Mouse (Mus musculus): Measurements from ENCODE around the gene Gm28043.
"Not testable (repeated sequence)": the region's sequence is repeated elsewhere in the genome, so short reads cannot be mapped to it uniquely, and the experiment has no call there.

Gene Gm28043

DNA sequence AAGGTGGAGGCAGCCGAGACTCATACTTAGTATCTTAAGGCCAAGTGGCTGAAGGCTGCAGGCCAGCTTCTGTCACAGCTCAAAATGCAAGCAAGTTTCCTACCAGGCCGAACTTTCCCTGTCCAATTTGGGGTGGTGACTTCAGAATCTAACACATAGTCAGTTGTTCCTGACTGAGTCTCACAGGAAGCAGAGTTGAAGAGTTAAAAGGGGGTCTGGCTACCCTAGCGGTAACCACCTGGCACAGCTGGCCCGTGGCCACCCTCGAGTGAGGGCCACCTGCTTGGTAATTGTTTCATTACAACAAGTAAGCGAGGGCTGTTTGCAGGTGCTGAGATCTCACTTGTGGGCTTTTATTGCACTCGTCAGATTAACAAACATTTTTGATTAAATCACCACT lies 97.9 kb downstream of the Gm28043 start:
- no peak for DNase-seq (ENCODE audit: low spot score)

DNA sequence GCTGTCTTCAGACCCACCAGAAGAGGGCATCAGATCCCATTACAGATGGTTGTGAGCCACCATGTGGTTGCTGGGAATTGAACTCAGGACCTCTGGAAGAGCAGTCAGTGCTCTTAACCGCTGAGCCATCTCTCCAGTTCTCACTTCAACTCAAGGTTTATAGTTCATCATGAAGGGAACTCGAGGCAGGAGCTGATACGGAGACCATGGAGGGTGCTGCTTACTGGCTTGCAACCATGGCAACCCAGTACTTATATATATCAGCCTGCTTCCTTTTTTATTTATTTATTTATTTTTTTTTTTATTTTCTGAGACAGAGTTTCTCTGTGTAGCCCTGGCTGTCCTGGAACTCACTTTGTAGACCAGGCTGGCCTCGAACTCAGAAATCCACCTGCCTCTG lies 99.1 kb downstream of the Gm28043 start:
- DNase-seq (ENCODE audit: low spot score), result not testable (repeated sequence)

DNA sequence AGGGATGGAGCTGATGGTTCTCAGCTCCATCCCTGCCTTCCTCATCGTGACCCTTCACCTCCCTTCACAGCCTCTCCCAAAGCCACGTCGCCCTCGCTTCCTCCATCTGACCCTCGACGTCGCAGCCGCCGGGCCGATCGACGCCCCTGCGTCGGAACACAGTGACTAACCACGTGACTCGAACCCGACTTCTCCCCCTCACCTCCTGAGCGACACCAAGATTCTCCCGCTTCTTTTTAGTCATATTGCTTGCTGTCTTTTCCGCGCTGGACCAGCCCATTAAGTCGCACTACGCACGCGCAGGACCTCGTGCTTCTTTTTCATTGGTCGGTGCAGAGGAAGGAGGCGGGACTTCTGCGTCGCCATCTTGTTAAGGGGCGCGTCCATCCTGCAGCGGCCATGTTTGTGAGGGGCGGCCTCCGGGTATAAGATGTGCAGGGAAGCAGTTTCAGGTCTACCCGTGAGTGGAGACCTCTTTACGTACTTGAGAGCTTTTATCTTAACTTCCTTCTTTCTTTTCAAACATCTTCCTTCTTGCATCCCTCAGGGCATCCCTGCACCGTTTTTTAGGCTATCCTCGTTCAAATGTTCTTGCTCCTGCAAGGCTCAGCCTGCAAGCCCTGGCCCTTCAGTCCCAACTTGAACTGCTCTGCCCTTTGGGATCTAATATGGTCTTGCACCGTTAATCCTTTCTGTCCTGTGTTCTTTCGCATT lies 102.2 kb downstream of the Gm28043 start, which contains the start of gene Ccdc167:
Gene Ccdc167, minus strand, starts transcription at position 313 of the 714 bp plus-strand sequence.
- peak; percentile 94 for DNase-seq (ENCODE audit: low spot score)

DNA sequence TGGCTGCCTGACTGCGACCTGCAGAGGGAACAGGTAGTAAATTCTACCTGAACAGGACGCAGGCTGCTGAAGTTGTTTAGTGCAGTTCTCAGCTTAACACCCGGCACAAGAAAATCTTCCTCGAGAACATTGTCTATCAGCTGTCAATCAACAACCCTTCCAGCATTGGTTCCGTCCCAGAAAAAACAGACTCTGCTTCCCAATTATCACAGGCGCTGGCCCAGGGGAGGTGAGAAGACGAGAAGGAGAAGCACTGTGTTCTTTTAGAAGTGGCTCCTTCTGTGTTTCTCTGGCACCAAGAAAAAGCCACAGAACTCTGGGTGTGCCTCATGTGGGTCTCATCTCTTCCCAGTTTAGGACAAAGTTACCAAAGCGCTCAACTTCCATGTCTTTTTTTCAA lies 104.0 kb downstream of the Gm28043 start:
- no peak for DNase-seq (ENCODE audit: low spot score)

DNA sequence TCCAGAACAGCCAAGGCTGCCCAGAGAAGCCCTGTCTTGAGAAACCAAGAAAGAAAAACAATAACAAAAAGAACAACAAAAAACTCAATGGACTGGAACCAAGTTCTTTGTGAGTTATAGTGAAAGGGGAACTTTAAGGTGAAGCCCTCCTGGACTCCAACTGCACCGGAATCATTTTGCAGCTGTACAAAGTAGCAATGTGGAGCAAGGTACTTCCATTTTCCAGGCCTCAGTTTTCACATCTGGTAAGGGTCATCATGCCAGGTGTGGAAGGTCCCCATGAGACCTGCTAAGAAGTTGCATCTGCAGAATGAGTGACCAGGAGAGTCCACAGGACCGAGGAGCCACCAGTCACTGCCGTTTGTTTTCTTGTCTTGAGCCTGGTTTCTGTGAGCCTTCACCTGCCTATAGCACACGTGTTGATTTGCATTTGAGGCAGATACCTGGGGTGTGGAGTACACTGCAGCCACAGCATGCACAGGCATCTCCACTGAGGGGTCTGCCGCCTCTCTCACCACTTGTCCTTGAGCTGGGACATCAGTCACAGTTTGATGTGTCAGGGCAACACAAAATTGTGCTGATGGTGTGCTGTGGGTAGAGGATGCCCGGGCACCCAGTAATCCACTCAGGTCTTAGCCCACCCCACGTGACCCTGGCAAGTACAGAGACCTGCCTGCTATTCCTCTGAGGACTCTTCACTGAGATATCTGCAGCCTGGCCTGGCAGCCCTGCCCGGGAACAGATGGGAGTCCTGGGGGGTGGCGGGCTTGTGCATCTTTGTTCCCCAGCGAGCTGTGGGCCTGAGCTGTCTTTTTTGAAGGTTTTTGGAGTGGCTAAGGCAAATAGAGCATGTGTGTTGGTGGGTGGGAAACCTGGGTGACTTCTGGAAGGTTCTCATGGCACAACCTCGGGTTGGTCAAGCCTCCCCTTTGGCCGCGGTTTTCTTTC lies 105.2 kb downstream of the Gm28043 start:
- DNase-seq (ENCODE audit: low spot score), result no peak

DNA sequence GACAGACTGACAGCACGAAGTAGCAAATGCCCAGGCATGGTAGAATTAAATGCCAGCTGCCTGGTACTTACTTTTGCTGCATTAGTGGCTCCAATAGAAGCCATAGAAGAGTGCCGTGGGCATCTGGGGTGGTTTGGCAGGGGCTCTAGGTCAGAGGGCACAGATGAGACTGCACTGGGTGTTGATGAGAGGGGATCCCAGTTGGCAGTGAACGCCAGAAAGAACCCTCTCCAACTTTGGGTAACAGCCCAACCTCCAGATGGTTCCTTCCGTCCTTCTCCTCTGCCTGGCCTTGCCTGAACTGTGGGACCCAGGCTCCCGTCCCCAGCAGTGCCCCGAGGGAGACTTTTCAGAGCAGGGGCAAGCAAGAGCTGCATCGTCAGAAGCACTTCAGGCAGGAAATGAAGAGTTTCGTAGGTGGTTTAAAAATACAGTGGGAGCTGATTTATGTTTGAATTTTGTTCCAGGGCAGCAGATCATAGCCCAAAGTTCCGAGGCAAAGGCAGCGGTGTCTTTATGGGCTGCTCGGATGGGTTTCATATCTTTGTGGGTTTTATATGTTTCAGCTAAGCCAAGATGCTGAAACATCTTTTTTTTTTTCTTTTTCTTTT lies 106.2 kb downstream of the Gm28043 start:
- DNase-seq (ENCODE audit: low spot score), result no peak

DNA sequence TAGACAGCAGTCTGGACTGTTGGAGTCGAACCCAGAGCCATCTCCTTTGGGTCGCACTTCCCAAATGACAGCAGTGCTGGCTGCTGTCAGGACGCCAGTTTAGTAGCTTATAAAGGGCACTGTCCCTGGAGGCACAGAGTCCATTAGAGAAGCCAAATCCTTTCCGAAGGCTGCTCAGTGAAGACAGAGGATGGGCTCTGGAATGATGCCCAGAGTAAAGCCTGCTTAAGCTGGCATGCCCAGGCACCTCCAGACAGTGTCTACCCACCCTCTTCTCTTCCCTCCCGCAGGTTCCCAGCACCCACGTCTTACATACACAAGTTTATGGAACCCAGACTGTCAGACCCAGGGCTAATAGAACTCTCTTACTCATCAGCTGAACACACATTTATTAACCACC lies 109.9 kb downstream of the Gm28043 start:
- no peak for DNase-seq (ENCODE audit: low spot score)

DNA sequence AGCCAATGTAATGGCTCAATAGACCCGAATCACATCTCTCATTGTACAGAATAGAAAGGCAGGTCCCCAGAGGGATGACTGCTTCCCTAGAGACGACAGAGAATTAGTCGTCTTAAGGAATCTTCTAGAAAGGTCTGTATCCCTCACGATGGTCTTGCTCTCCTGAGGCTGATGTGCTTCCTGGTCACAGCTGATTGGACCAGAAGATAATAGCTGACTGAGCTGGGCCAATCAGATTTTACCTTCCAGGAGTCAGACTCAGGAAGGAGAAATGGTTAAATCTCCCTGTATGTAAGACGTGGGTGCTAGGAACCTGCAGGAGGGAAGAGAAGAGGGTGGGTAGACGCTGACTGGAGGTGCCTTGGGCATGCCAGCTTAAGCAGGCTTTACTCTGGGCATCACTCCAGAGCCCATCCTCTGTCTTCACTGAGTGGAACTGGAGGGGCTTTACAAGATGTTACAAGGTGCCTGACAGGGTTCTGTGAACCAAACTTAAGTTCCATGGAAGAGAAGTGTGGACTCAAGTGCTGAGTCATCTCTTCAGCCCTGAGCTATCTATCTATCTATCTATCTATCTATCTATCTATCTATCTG lies 110.4 kb downstream of the Gm28043 start:
- DNase-seq (ENCODE audit: low spot score), result no peak

DNA sequence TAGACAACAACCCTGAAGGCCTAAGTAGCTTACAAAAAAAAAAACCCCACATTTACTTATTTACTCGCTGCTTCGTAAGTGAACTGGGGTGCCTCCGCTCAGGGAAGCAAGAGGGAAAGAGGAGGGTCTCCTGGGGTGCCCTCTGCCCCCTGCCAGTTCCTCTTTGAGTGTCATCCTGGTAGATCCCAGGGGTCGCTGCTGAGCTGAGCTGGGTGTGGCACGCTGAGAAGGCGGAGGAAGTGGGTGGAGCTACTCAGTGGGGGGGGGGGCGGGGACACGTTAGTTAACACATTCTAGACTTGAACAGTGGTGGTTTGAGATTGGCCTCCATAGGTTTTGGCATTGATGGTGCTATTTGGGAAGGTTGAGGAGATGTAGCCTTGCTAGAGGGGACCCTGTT lies 113.4 kb downstream of the Gm28043 start:
- DNase-seq (ENCODE audit: low spot score), result no peak

DNA sequence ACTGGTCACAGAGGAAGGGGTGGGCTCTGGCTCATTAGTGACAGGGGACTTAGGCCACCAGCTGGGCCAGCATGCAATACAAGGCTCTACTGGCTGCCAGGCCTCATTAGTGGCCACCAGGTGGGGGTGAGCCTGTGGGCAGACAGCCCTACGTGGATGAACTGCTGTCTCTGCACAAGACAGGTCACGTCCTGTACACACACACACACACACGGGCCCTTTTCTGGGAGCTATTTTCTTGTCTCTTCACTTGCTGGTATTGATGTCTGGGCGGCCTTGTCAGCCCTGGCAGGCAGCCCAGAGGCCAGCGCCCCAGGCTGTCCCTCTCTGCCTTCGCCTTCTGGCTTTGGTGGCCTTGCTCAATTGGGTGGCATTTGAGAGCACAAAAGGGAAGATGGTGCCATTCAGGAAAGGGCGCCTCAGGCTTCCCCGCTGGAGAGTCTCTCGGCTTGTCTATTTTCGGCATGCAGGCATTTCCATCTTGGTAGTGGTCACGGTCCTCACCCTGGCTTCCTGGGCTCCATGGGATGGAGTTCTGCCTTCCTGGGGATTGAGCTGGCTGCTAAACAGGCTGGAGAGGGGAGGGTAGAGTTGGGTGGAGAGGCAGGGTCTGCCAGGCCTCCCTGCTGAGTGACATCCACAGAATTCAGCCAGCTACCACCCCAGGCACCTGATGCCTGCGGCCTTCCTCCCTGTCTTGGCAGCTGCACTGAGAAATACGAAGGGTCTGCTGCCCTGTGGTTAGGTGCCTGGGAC lies 116.0 kb downstream of the Gm28043 start:
- DNase-seq (ENCODE audit: low spot score), result no peak

DNA sequence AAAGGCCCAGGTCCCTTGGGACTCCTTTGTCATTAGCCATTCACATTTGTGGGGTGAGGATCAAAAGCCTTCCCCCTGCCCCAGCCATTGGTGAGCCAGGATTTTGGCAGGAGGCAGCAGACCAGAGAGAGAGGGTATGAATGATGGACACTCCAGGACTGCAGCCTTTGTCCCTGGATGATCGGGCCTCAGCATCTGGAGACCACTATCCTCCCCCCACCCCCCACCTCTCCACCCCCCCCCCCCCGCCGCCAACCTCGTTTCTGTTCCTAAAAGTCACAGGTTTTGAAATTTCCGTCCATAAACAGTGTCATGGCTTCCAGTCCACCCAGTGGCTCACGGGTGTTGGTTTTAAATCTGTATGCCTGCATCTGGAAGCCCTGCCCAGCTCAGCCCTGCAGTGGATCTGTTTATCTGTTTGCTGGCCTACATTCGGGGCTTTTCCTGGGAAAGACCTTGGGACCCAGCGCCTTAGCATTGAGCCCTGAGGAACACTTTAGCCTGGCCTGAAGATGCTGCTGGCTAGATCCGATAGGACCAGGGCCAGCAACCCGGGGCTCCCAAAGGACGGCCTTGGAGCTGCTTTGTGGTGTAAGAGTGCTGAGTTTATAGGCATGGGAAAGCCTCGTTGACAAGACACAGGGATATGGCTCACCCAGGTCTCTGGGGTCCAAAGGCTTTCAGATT lies 116.7 kb downstream of the Gm28043 start:
- peak; percentile 83 for DNase-seq (ENCODE audit: low spot score)

DNA sequence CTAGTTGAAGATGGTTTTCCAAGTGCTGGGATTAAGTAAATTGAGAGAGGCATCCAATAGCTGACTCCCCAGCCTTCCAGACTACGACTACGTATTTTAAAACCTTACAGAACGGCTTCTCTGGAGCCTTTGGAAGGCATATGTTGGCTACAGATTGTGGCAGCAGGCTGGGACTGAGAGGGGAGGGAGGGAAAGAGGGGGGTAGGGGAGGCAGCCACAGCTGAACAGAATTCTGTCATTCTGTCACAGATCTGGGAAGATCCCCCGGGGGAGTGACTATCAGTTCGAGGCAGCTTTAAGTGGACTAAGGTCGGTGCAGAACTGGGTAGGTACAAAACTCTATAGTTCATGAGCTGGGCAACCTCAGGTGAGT lies 117.3 kb downstream of the Gm28043 start:
- no peak for DNase-seq (ENCODE audit: low spot score)

DNA sequence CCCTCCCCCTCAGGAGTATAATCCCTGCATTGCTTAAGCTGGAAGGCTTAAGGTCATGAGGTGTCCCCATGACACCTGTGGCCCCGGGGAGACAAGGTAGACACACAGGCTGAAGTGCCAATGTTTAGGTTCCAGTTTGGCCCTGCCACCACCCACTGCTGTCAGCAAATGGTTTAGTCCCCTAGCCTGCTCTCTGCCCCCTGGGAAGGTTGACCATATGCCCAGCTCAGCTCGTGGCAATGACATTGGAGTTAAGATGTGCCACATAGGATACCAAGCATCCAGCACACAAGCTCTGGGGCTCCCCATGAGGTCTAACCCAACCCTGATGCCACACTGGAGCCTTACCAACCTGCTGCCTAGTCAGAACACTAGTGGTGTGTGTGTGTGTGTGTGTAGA lies 117.8 kb downstream of the Gm28043 start:
- no peak for DNase-seq (ENCODE audit: low spot score)

DNA sequence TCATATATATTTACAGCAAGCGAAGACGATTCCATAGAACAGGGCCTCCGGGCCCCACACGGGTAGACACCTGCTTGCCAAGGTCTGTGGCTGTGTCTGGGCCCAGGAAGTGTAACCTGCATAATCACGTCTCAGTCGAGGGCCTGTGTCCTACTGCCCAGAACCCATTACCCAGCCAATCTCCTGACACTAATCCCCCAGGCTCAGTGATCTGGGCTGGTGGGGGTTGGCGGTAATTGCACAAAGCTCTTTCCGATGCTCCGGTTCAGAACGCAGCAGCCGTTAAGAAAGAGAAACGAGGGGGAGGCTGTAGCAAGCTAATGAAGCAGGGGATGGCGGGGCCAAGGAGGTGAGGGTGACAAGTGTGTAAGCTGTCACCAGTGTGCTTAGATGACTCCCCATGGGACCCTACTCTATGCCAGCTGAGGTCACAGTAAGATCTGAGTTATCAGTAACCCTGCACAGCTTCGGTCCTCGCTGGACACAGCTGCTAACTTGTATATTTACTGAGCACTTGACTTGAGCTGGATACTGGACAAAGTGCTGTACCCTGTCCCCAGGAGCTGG lies 121.9 kb downstream of the Gm28043 start:
- DNase-seq (ENCODE audit: low spot score), result no peak

DNA sequence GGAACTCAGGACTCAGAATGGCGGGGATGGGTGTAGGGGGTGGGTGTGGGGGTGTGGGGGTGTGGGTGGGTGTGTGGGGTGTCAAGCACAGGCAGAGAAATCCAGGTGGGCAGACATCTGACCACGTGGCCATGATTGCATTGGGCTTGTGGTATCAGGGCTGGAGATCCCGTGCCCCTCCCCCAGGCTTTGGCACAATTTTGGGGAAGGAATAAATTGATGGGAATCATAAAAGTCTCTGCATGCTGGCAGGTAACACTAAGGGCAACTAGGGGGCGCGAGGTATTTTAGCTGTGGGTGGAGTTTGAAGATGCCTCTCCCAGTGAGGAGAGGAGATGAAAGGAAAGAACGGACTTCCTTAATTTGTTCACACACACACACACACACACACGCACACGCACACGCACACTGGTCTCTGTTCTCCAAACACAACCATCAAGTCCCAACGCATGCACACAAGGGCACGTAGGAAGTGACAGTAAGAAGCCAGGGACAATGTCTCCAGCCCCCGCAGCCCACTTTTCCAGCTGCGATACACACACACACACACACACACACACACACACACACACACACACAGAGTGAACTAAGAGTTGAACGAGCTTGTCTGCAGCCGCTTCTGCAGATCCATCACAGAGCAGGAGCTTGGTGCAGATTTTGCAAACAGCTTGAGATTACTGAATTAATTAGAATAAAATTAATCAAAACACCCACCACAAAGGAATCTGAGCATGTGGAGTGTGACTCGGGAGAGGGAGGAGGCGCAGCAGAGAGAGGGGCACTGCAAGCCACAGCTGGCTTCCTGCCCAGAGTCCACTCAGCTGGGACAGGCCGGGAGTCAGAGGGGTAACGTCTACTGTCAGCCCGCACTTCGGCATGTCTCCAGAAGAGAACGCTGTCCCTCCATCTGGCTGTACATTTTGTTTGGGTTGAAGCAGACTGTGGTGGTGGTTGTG lies 123.5 kb downstream of the Gm28043 start:
- no peak for DNase-seq (ENCODE audit: low spot score)

DNA sequence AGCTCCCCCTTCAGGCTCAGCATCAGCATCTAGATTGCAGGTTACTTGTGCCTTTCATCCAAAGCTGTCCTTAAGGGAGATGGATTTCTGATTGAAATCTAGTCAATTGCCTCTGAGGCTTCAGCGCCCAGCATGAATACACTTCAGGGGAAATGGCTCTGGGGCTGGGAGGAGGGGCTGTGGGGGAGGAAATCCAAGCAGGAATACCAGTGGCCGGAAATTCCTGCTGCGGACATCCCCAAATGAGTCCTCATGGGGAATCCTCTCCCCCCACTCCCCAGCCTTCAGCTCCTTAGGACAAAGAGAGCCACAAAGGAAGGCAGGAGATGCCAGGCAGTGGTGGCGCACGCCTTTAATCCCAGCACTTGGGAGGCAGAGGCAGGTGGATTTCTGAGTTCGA lies 132.8 kb downstream of the Gm28043 start:
- no peak for DNase-seq (ENCODE audit: low spot score)
